Mouse (Mus musculus) liver, embryonic 16.5 days (tissue): ENCODE results near the gene Gm4788. TPM values are rescaled to one million over a fixed set of nuclear protein-coding genes. Genes with fewer than 3 reads are reported as not detected.
"Not testable (repeated sequence)": the region's sequence is repeated elsewhere in the genome, so short reads cannot be mapped to it uniquely, and the experiment has no call there.

Experiments
- ATAC-seq: fragments of 200-750 bp; cut with Nextera tagmentation; 2 replicates; pipeline ENCODE4 v1.8.0; 2017; ENCODE audit warnings: low read depth, mild to moderate bottlenecking, moderate number of reproducible peaks, moderate library complexity
- H3K27ac ChIP-seq: fragments of 300-500 bp; sonication (generic); 2 replicates; pipeline ENCODE4 v1.5.1; 2014; ENCODE audit warnings: mild to moderate bottlenecking, low read length
- H3K27me3 ChIP-seq: fragments of 300-500 bp; sonication (generic); 2 replicates; pipeline ENCODE4 v1.6.1; 2014; ENCODE audit warnings: low read depth, low read length, mixed read lengths; ENCODE audit not compliant: control insufficient read depth, insufficient read depth
- H3K36me3 ChIP-seq: fragments of 300-500 bp; sonication (generic); 2 replicates; pipeline ENCODE4 v1.6.1; 2014; ENCODE audit warnings: mild to moderate bottlenecking; ENCODE audit not compliant: control insufficient read depth, insufficient read depth
- H3K4me1 ChIP-seq: fragments of 300-500 bp; sonication (generic); 2 replicates; pipeline ENCODE4 v1.6.1; 2014; ENCODE audit warnings: low read depth, low read length, mixed read lengths; ENCODE audit not compliant: control insufficient read depth
- H3K4me2 ChIP-seq: fragments of 300-500 bp; sonication (generic); 2 replicates; pipeline ENCODE4 v1.6.1; 2014; ENCODE audit warnings: low read depth, low read length, mixed read lengths
- H3K4me3 ChIP-seq: fragments of 300-500 bp; sonication (generic); 2 replicates; pipeline ENCODE4 v1.5.1; 2014; ENCODE audit warnings: low read depth, mild to moderate bottlenecking, low read length
- H3K9ac ChIP-seq: fragments of 300-500 bp; sonication (generic); 2 replicates; pipeline ENCODE4 v1.6.1; 2014; ENCODE audit warnings: low read depth, low read length
- H3K9me3 ChIP-seq: fragments of 300-500 bp; sonication (generic); replicated peaks from 2 replicates; pipeline ENCODE4 v1.6.1; 2016; ENCODE audit warnings: low read length; ENCODE audit not compliant: control insufficient read depth
- WGBS: fragments of 180-500 bp; shearing (Covaris S2); extraction: QIAGEN DNeasy Blood & Tissue Kit; methylation state at CpG from one replicate; pipeline ENCODE4 v1.1.7; 2014; ENCODE audit not compliant: insufficient replicate concordance; 5-methylcytosine and 5-hydroxymethylcytosine counted together
- polyA plus RNA-seq: library from polyadenylated mRNA; unstranded; fragments of >200 nt; fragmentation: Nextera tagmentation; extraction: Ambion mirVana; gene quantifications from 2 replicates; pipeline ENCODE4 v1.2.1, GENCODE M21; 2015

Gm4788 gene
- polyA plus RNA-seq: 1.6 and 2.5 TPM in 2 replicates

DNA sequence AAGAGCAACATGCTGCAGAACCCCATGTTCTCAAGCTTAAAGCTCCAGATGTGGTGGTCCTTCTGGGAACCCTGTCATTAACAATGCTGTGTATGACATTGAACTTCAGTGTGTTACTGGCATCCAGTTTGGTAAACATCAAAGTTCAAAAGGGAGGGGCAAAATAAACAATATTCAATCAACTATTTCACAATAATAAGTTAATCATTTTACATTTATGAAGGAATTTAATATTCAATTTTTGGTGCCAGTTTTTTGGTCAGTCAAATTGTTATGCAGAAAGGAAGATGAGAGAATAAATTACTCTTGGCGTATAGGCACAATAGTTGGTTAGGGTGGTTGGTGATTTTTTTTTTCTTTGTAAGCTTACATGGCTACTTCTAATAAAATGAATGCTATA, at the start of gene Gm4788:
Gene Gm4788, minus strand, starts transcription at position 101 of the 400 bp plus-strand sequence.
- H3K9me3 ChIP-seq: no peaks in the 10 kb centered on the region
- H3K36me3 ChIP-seq: no peaks in the 10 kb centered on the region
- no peak within 1 kb of the TSS for H3K4me2 ChIP-seq
- WGBS: 73% methylated on average over 1 of the region's 1 CpGs
- no peak within 1 kb of the TSS for H3K27ac ChIP-seq
- no peaks in the 10 kb centered on the region for H3K27me3 ChIP-seq
- H3K4me3 ChIP-seq: no peak within 1 kb of the TSS
- no peak within 1 kb of the TSS for H3K9ac ChIP-seq
- H3K4me1 ChIP-seq: no peaks in the 10 kb centered on the region
- no peak for ATAC-seq

- Histone ChIP-seq H3K36me3 (no peaks in the 10 kb centered on the region), H3K27me3 (no peaks in the 10 kb centered on the region), H3K4me3 (no peak overlapping the region), H3K27ac (no peak overlapping the region), H3K9ac (no peak overlapping the region), H3K4me1 (no peaks in the 10 kb centered on the region), H3K9me3 (no peaks in the 10 kb centered on the region), H3K4me2 (no peak overlapping the region)
- no peak for ATAC-seq
Observed at GRCm38 (mm10) chr1:139808594-139808993, 27.6 kb upstream of the Gm4788 start.

GRCm38 (mm10) chr1:139769913-139770312, 11.1 kb downstream of the Gm4788 start:
- not testable (repeated sequence) for H3K4me2 ChIP-seq, H3K4me1 ChIP-seq, ATAC-seq, H3K9me3 ChIP-seq, H3K36me3 ChIP-seq, H3K27me3 ChIP-seq, H3K27ac ChIP-seq, H3K4me3 ChIP-seq, H3K9ac ChIP-seq
- 72% methylated on average over 3 of the region's 3 CpGs for WGBS

- not testable (repeated sequence) for H3K36me3 ChIP-seq, H3K9ac ChIP-seq, H3K4me3 ChIP-seq, H3K9me3 ChIP-seq, ATAC-seq, H3K27ac ChIP-seq, H3K4me2 ChIP-seq, H3K4me1 ChIP-seq, H3K27me3 ChIP-seq
- 83% methylated on average over 7 of the region's 22 CpGs for WGBS
Observed at GRCm38 (mm10) chr1:139716681-139717080, 64.4 kb downstream of the Gm4788 start.

DNA sequence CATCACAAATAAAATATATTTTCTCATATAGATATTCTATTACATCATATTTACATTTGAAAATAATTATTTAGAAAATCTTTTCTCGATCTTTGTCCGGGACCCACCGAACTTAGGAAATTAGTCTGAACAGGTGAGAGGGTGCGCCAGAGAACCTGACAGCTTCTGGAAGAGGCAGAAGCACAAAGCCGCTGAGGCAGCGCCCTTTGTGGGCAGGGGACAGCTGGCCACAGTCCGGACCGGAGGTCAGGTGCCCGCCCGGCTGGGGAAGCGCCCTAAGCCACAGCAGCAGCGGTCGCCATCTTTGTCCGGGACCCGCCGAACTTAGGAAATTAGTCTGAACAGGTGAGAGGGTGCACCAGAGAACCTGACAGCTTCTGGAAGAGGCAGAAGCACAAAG, 64.8 kb downstream of the Gm4788 start:
- not testable (repeated sequence) for H3K4me1 ChIP-seq, H3K9ac ChIP-seq, H3K9me3 ChIP-seq, H3K4me3 ChIP-seq, H3K27me3 ChIP-seq, ATAC-seq, H3K36me3 ChIP-seq, H3K27ac ChIP-seq, H3K4me2 ChIP-seq
- WGBS: 90% methylated on average over 8 of the region's 16 CpGs

DNA sequence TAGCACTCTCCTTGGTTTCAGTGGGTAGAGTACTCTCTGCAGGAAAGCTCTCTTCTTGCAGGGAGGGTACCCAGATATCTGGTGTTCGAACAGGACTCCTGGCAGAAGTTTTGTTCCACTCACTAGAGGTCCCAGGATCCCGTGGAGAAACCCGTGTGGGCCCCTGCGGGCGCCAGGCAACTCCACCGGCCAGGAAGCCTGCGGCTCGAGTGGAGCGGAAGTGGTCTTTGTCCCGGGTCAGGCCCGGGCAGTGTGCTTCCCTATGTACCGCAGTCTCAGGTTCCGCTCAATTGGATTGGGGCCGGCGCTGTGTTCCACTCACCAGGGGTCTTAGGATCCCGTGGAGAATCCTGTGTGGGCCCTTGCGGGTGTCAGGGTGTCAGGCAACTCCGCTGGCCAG, 131.1 kb downstream of the Gm4788 start:
- H3K4me2 ChIP-seq, H3K4me1 ChIP-seq, H3K9ac ChIP-seq, H3K27me3 ChIP-seq, ATAC-seq, H3K27ac ChIP-seq, H3K9me3 ChIP-seq, H3K4me3 ChIP-seq, H3K36me3 ChIP-seq: not testable (repeated sequence)
- WGBS: 68% methylated on average over 18 of the region's 18 CpGs

Other genes starting within 250 kb of the Gm4788 start
- gene Cfhr1, start 221.0 kb downstream of the Gm4788 start, polyA plus RNA-seq: 6.6 and 7.4 TPM in 2 replicates
- 43.5 and 51.4 TPM in 2 replicates for gene Cfhr2, start 77.5 kb upstream of the Gm4788 start, polyA plus RNA-seq